Mouse (Mus musculus) kidney, adult 2 months (tissue): ENCODE data around the gene Babam1. TPM values are rescaled to one million over a fixed set of nuclear protein-coding genes. Genes with fewer than 3 reads are reported as not detected.
A peak's percentile ranks its signal among the peaks of the same experiment; 100 is the strongest.
"Not testable (repeated sequence)": the region's sequence is repeated elsewhere in the genome, so short reads cannot be mapped to it uniquely, and the experiment has no call there.

ENCODE experiments used
- DNase-seq: peaks from one replicate; pipeline ENCODE4 v3.0.0; 2021
- H3K27ac ChIP-seq: fragments of 200-500 bp; 2 replicates; pipeline ENCODE4 v1.5.1; 2012; ENCODE audit warnings: low read depth, low read length, control low read depth, inconsistent platforms; ENCODE audit not compliant: insufficient read depth
- H3K27me3 ChIP-seq: fragments of 200-500 bp; replicated peaks from 2 replicates; pipeline ENCODE4 v1.6.1; 2012; ENCODE audit warnings: mild to moderate bottlenecking, moderate library complexity, low read length, inconsistent platforms; ENCODE audit not compliant: control insufficient read depth, insufficient read depth
- H3K36me3 ChIP-seq: fragments of 200-500 bp; 2 replicates; pipeline ENCODE4 v1.6.1; 2012; ENCODE audit warnings: mild to moderate bottlenecking, moderate library complexity, low read length, inconsistent platforms; ENCODE audit not compliant: control insufficient read depth, insufficient read depth
- H3K4me1 ChIP-seq: fragments of 200-500 bp; 2 replicates; pipeline ENCODE4 v1.6.1; 2011; ENCODE audit warnings: low read length; ENCODE audit not compliant: control insufficient read depth, insufficient read depth
- H3K4me3 ChIP-seq: fragments of 200-500 bp; 2 replicates; pipeline ENCODE4 v1.5.1; 2011; ENCODE audit warnings: mild to moderate bottlenecking, low read depth, low read length, control low read depth; ENCODE audit not compliant: insufficient read depth
- CTCF ChIP-seq: fragments of 200-500 bp; conservative IDR thresholded peaks from 2 replicates; pipeline ENCODE4 v1.5.1; 2011; ENCODE audit warnings: low read depth, mild to moderate bottlenecking, control low read depth, low read length, moderate library complexity, mixed read lengths; ENCODE audit not compliant: insufficient read depth, insufficient read length
- POLR2A ChIP-seq: fragments of 200-500 bp; IDR thresholded peaks from one replicate; pipeline ENCODE4 v1.6.1; 2011; ENCODE audit warnings: low read depth, low read length, control low read depth
- WGBS: fragments of 180-500 bp; shearing (Covaris S2); methylation state at CpG from one replicate; pipeline ENCODE4 v1.1.7; 2018; 5-methylcytosine and 5-hydroxymethylcytosine counted together
- polyA plus RNA-seq: library from polyadenylated mRNA; depleted of rRNA; stranded (reverse); fragments of >200 nt; gene quantifications from 2 replicates; pipeline ENCODE4 v1.2.3, GENCODE M21; 2012

Gene Babam1
- polyA plus RNA-seq, 1 experiment = 153 TPM

DNA sequence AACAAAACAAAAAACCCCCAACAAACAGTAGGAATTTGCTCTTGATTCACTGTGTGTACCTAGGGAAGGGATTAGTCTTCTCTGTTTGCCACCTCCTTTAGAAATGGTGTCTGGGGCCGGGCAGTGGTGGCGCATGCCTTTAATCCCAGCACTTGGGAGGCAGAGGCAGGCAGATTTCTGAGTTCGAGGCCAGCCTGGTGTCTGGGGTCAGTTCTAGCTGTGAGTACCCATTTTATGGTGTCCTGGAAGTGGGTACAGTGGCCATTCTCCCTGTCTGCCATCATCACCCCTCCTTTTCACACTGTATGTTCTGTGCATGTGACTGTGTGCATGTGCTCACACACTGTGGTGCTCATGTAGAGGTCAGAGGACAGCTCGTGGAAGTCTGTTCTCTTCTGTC, 11.6 kb downstream of the Babam1 start:
- no peak for DNase-seq
- 93% methylated on average over 4 of the region's 4 CpGs for WGBS

DNA sequence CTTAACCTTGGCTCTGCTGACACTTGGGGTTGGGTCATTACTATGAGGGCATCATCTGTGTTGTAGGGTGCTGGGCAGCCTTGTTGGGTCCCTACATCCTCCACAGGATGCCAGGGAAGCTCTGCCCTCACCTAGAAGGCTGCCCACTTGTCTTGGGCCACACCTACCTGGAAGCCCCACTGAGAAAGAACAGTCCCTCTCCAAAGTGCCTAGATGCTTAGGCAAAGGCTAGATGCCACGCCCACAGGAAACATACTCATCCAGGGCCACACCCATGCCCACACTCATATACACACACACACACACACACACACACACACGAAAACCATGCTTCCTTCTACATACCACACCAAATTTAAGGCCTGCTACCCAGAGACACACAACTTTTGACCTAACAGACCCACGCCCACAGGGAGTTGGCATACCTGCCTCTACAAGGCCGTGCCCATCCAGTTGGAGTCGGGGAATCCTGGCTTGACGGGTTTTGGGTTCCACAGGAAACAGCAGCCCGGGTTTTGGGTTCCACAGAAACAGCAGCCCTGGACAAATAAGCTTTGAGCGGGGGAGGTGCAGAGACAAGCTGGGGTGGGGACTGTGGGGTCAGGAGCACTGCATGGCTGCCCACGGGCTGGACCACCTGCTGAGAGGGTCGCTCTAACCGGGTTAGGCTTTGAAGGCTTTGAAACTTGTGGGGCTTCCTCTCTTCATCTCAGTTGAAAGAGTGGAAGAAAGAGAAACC, 15.0 kb downstream of the Babam1 start:
- no peaks in the 10 kb centered on the region for H3K36me3 ChIP-seq
- no peaks in the 10 kb centered on the region for H3K4me1 ChIP-seq
- no peak overlapping the region for H3K27ac ChIP-seq
- TF ChIP-seq CTCF (no peak), POLR2A (no peak)
- no peak overlapping the region for H3K4me3 ChIP-seq
- WGBS = 28% methylated on average over 11 of the region's 11 CpGs
- no peaks in the 10 kb centered on the region for H3K27me3 ChIP-seq
- DNase-seq = no peak

More for the DNA sequence above, 11.6 kb downstream of the Babam1 start:
- Histone ChIP-seq H3K27me3 (no peaks in the 10 kb centered on the region), H3K4me3 (no peak overlapping the region), H3K27ac (no peak overlapping the region), H3K36me3 (no peaks in the 10 kb centered on the region), H3K4me1 (peaks cover 9% of the 10 kb centered on the region; the same call in 1 of the 2 replicates)
- TF ChIP-seq CTCF (no peak), POLR2A (no peak)

DNA sequence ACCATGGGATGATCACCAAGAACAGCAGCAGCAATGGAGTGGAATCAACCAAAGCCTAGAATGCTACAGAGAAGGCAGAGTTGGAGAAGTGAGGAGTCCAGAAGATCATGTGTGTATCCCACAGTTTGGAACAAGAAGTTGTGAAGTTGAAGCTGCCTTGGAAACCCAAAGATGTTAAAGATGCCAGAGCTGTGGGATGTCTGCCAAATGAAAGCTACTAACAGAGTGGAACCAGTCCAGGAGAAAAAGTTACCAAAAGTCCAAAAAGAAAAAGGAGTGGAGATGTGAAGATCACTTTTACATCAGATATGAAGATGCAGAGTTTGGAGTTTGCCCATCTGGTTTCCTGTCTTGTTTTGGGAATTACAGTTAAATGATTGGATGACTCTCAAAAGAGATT, 25.5 kb downstream of the Babam1 start:
- no peaks in the 10 kb centered on the region for H3K27me3 ChIP-seq
- no peak overlapping the region for H3K27ac ChIP-seq
- no peak overlapping the region for H3K4me3 ChIP-seq
- no peak for TF ChIP-seq POLR2A
- no peak for TF ChIP-seq CTCF
- no peaks in the 10 kb centered on the region for H3K36me3 ChIP-seq
- no peak for DNase-seq
- H3K4me1 ChIP-seq = no peaks in the 10 kb centered on the region

DNA sequence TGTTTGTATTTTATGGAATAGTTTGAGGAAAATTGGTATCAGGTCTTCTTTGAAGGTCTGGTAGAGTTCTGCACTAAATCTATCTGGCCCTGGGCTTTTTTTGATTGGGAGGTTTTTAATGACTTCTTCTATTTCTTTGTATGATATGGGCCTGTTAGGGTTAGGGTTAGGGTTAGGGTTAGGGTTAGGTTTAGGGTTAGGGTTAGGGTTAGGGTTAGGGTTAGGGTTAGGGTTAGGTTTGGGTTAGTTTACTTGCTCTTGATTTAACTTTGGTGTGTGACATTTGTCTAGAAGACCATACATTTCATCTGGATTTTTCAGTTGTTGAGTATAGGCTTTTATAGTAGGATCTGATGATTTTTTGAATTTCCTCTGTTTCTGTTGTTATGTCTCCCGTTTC, 36.3 kb downstream of the Babam1 start:
- not testable (repeated sequence) for DNase-seq, H3K36me3 ChIP-seq, H3K4me3 ChIP-seq, H3K4me1 ChIP-seq, H3K27me3 ChIP-seq, H3K27ac ChIP-seq
- WGBS = 79% methylated on average over 1 of the region's 1 CpGs

DNA sequence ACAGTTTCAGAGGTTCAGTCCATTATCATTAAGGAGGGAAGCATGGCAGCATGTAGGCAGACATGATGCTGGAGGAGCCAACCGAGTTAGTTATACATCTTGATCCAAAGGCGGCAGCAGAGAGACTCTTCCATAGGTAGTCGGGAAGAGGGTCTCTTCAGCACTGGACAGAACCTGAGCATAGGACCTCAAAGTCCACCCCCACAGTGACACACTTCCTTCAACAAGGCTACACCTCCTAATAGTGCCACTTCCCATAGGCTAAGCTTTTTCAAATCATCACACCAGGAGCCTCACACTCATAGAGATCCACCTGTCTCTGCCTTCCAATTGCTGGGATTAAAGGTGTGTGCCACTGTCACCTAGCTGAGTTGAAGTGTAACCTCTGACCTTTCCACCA, 40.4 kb downstream of the Babam1 start:
- Histone ChIP-seq H3K27ac (no peak overlapping the region), H3K36me3 (no peaks in the 10 kb centered on the region), H3K4me1 (no peaks in the 10 kb centered on the region), H3K27me3 (no peaks in the 10 kb centered on the region), H3K4me3 (no peak overlapping the region)
- WGBS = 49% methylated on average over 3 of the region's 3 CpGs
- TF ChIP-seq POLR2A = no peak
- no peak for TF ChIP-seq CTCF
- DNase-seq = no peak

DNA sequence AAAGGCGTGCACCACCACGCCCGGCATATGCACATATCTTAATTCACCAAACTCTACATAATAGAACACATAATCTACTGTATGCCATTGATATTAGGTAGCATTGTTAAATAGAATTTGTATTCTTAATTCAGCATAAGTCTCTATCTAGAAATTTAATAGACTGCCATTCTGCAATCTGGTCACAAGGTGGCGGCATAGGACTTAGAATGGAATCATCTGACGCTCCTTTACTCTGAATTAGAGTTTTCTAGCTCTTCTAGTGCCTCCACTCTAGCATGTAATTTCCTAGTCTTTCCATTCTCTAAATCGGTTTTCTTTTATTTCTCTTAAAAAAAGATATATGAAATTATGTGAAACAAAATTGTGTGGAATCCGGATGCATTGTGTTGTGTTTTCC, 44.7 kb downstream of the Babam1 start:
- TF ChIP-seq CTCF (0 out of 2 replicates have a peak, but pooled peaks have one; percentile 25), POLR2A (no peak)
- Histone ChIP-seq H3K27ac (no peak overlapping the region), H3K36me3 (no peaks in the 10 kb centered on the region), H3K4me3 (no peak overlapping the region), H3K4me1 (no peaks in the 10 kb centered on the region), H3K27me3 (no peaks in the 10 kb centered on the region)
- 0% methylated on average over 7 of the region's 7 CpGs for WGBS
- peak; percentile 43 for DNase-seq

DNA sequence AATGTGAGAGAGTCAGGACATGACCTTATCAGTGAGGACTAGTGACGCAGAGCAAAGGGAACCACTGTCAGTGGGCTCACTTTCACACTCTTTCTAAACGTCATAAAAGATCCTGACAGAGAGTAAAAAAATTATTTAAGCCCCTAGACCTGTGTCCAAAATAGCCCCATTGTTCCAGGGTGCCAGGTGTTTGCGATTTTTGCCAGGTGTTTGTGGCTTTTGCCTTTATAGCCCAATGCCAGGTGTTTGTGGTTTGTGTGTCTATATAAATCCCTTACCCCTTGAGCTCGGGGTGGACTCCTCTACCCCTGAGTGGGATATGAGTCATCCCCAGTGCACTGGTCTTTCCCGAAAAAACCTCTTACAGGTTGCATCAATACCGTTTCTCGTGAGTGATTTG, 48.4 kb downstream of the Babam1 start:
- TF ChIP-seq CTCF = no peak
- no peak for TF ChIP-seq POLR2A
- no peaks in the 10 kb centered on the region for H3K36me3 ChIP-seq
- WGBS = 74% methylated on average over 7 of the region's 7 CpGs
- no peak overlapping the region for H3K4me3 ChIP-seq
- H3K27ac ChIP-seq = no peak overlapping the region
- DNase-seq = no peak
- H3K27me3 ChIP-seq = no peaks in the 10 kb centered on the region
- no peaks in the 10 kb centered on the region for H3K4me1 ChIP-seq

DNA sequence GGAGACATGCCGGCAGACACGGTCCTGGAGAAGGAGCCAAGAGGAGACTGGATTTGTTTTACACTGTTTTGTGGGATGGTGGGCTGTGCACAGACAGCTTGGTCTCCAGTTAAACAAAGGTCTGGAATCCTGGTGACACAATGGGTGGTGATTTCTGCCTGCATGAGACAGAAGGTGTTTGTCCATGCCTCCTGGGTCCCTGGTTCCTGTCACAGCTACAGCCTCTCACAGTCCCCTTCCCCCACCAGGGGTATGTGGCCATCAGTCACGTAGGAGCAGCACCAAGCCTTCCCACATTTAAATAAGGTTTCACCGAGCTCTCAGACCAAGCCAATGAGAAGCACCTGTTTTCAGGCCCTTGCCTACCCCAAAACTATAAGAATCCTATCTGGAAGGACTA, 54.7 kb downstream of the Babam1 start:
- Histone ChIP-seq H3K27ac (no peak overlapping the region), H3K36me3 (no peaks in the 10 kb centered on the region), H3K4me3 (no peak overlapping the region), H3K27me3 (no peaks in the 10 kb centered on the region), H3K4me1 (no peaks in the 10 kb centered on the region)
- 65% methylated on average over 4 of the region's 4 CpGs for WGBS
- TF ChIP-seq CTCF = no peak
- TF ChIP-seq POLR2A = no peak
- no peak for DNase-seq
